Mouse (Mus musculus): Measurements from ENCODE around the gene Flnb. TPM values are rescaled to one million over a fixed set of nuclear protein-coding genes. Genes with fewer than 3 reads are reported as not detected.
A peak's percentile ranks its signal among the peaks of the same experiment; 100 is the strongest.

Flnb gene
- total RNA-seq, 2 experiments from 2014 or later = 42.8 to 47.3 TPM

GRCm38 (mm10) chr14:7945261-7945660 is 127.5 kb downstream of the Flnb start:
- DNase-seq = no peak

DNA sequence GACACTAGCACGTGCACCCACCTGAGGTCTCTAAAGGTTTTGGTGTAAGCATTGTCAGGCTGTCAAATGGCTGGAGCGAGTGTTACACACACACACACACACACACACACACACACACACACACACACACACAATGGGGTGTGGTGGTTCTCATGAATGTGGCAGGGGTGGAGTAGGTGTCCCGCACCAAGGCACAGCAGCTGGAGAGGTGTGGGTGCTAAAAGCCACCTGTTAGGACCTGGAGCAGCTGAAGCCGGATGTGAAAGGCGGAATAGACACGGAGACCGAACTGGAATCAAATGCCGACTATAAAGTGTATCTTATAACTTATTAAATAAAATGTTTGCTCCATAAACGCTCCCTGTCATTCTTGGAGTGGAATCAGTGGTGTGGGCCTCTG is 133.5 kb downstream of the Flnb start:
- DNase-seq = no peak

DNA sequence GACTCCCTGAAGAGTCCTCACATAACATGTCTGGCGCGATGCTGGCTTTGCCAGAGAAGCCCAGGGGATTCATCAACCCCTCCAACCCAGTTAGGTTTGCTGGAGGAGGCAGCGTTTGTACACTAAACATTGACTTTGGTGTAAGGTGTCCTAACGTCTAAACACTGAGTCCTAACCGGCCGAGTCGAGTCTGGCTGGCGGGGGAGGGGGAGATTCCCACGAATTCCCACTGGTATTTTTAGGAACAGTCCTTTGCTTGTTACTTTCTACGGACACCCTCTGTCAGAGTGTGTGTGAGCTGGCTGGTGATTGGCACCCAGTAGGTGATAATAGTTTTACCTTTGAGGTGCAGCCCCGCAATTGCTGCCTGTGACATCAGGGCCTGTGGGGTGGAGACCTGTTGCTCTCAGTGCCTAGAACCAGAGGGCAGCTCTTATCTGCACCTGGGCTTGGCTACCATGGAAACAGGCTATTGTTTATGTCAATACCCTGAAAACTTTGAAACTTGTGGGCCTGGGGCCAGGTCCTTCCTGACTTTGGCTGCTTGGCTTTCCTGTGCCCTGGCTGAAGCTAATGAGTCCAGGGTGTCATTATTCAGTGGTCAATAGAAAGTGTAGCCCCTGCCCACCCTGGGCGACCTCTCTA is 135.0 kb downstream of the Flnb start:
- peak; percentile 84 for DNase-seq

DNA sequence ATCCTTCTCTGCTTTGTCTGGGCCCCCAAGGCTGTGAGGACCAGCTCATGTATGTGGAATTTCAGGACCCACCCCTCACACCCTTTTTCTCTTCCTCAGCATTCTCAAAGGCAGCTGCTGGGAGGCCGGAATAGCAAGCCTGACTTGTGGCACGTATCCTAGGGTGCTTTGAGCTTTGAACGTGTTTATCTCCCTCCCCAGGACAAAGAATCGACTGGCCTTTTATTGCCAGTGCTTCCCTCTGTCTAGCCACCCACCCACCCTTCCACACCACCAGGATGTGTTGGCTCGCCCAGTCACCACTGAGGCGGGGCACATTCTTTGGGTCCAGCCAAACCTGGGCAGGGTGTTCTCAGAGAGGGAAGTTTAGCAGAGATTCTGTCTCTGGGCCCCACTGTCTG is 136.3 kb downstream of the Flnb start:
- peak; percentile 25 for DNase-seq

DNA sequence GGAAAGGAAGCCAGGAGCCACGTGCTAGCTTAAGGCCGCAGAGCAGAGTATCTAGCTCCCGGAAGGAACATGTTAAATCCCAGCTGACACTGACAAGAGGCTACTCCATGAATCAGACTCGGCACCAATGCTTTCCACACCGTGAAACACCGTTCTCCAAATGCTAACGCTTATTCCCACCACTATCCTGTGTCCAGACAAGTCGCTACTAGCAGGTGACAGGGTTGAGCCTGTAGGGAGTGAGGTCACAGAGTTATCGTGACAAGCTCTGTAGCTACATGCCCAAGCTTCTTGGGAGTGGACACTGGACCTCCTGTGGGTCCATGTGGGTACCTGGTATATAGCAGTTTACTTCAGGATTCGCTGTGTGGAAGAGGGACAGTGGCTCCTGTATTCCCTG is 138.7 kb downstream of the Flnb start:
- no peak for DNase-seq

DNA sequence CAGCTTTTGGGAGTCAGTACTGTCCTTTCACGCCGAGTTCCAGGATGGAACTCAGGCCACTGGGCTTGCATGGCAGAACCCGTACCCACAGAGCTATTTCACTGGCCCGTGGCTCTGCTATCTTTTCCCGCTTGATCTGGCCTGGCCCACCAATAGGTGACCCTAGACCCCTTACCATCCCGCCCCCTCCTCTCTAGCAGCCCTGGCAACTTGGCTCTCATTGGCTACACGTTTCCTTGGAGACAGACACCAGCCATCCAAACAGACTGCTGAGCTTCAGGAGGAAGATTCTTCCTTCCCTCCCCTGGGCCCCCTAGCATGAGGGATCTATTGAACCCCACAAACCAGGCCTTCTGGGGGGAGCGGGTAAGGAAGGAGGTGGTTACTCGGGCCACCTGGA is 139.3 kb downstream of the Flnb start, which contains the start of gene Gm45521:
Gm45521 (plus strand) TSS at position 240 of the 400 bp plus-strand sequence.
- no peak for DNase-seq

DNA sequence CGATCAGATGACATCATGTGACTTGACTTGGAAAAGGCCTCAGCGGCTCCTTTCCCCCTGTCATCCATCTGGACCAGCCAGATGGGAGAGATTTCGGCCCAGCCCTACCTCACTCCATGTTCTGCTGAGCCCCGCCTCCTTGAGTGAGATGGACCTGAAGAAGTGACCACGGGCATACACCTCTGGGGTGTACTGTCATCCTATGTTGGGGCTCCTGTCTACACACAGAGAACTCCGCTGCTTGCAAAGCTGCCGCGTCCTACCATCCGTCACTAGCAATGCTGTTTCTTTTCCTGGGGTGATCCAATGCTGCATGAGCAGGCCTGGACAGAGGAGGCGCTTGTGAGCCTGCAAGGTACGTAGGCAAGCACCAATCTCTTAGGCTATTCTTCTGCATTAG is 142.9 kb downstream of the Flnb start:
- peak; percentile 50 for DNase-seq

- DNase-seq = peak; percentile 69
Observed at GRCm38 (mm10) chr14:7961714-7962113, 144.0 kb downstream of the Flnb start.

- no peak for DNase-seq
Observed at GRCm38 (mm10) chr14:7962626-7963025, 144.9 kb downstream of the Flnb start.

- no peak for DNase-seq
Observed at GRCm38 (mm10) chr14:7963160-7963559, 145.4 kb downstream of the Flnb start.

- DNase-seq = peak; percentile 82
Observed at GRCm38 (mm10) chr14:7964219-7964889, 146.6 kb downstream of the Flnb start.

DNA sequence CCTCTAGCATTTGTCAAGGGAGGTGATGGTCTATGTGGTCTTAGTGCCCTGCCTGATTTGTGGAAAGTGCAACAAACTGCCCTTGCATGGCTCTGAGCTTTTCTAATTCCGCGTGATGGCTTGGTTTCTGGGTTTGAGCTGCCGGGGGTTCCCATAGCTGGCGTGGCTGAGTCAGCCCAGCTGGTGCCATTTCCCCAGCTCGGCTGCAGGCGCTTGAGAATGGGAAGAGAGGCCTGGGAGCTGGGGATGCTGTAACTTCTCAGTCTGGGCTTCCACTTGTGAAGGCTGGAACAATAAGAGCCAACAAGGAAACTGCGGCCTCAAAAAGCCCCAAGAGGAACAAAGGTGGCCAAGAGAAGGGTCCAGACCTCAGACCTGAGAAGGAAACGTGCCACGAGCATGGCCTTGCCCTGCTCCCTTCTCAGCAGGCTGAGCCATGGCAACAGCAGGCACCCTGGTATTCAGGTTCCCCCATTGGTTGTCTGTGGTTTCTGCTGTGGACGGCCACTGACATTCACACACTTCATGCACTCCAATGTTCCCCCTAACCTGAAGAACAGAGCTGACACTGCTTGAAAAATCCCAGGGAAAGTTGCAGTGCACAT is 154.2 kb downstream of the Flnb start:
- no peak for DNase-seq

GRCm38 (mm10) chr14:7974643-7975042 is 156.9 kb downstream of the Flnb start:
- no peak for DNase-seq

DNA sequence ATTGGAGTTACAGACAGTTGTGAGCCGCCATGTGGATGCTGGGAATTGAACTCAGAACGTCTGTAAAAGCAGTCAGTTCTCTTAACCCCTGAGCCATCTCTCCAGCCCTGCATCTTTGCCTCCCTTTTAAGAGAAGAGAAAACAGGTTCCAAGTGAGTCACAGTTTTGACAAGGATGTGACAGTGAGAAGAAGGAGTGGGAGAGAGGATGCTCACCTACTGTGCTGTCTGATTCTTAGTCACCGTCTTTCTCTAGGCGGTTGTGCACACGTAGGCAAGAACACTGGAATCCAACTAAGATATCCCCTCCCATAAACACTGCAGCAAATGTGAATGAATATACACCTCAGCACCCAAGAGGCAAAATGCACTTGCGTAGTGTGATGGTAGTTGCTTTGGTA is 157.4 kb downstream of the Flnb start:
- no peak for DNase-seq

DNA sequence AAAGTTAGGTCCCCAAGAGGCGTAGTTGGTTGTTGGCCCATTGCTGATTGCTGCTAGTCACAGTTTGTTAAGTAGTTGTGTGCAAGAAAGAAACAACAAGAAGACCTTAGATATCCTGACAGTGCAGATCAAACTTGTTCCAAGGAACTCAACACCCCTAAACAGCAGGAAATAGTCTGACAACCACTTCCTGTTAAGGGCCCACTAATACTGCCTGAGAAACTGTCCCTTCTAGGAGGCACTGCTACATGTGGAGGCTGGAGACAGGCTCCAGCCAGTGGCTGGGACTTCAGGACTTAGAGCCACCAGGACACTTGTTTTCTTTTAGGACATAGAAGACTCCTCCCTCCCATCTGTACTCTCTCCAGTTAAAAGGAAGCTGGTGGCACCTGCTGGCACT is 159.7 kb downstream of the Flnb start:
- DNase-seq = no peak

- no peak for DNase-seq
Observed at GRCm38 (mm10) chr14:7978183-7978582, 160.4 kb downstream of the Flnb start.

DNA sequence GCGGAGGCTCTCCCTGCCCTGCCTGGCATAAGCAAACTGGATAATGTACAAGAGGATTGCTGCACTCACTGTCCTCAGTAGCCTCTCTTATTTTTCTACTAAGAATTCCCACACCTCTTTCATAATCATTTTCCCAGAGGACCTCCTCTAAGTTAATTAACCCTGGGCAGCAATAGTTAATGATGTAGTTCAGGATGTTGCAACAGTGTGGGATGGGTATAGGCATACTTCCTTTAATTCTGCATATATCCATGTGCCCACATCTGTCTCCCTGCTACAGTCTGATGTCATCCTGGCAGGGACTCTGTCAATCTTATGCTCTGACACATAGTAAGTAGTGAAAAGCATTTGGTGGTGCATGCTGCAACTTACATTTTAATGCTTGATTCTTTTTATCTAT is 163.5 kb downstream of the Flnb start:
- no peak for DNase-seq

DNA sequence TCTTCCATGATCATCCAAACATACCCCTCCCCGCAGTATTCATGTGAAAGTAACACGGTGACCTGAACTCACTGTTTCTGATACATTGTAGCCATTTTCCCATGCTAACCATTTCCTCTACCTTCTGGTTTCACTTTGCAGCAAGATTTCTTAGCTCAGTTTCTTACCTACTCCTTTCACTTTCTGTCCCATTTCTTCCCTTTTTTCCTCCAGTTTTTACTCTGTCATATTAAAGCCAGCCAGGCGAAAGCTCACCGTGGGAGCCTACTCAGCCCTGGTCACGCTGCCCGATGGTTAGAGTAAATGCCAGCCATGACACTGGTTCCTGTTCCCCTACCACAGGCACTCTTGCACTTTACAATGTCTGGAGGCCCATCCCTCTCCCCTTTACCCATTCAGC is 169.2 kb downstream of the Flnb start:
- DNase-seq = no peak

DNA sequence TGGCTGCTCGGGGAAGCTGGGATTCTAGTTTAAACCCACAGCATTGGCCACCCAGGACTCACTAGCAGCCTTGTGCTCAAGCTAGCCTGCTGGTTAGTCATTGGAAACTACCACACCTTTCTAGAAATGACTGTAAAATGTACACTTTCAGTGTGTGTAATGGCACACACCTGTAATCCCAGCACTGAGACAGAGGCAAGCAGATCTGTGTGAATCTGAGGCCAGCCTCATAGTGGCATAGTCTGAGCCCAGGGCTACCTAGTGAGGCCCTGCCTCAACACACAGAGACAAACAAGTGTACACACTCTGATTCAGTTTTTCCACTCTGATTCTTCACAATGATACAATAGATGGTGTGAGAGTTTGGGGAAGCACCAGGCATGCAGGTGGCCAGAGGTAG is 171.6 kb downstream of the Flnb start:
- DNase-seq = no peak

DNA sequence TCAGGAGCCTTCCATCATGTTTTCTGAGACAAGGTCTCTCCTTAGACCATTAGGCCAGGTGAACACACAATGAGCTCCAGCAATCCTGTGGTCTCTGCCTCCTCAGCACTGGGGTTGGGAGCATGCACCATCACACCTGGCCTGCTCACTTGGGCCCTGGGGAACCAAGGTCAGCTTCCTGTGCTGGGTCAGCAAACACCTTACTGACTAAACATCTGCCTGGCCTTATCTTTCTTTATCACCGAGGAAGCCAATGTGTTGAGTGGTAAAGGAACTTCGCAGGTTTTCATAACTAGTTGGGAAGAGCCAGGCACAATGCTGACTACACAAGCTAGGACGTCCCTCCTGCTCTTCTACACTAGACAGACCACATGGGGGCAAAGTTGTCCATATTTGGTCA is 172.2 kb downstream of the Flnb start:
- DNase-seq = no peak

DNA sequence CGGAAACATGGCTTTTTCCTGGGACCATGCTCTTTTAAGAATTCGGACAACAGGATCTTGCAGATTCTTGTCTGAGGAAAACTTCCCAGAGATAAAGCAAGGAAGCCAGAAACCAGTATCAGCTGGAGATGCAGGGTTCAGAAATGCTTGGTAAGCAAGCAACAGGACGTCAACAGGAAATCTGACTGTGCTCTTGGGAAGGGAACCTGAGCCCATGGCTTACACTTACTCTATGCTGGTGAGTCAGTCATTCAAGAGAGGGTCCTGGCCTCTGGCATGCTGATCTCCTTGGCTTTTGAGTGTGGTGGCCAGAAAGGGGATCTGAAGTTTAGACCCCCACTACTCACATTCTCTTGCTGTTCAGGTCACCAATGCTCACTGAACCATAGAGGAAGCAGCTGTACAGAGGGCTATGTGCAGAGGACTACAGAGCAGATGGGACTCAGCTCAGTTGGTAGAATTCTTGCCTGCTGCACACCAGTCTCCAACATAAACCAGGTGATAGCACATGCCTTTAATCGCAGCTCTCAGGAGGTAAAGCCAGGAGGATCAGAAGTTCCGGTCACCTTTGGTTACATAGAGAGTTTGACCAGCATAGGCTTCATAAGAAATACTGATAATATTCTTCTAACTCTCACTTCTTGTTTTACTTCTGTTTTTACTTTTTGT is 173.5 kb downstream of the Flnb start:
- DNase-seq = no peak

DNA sequence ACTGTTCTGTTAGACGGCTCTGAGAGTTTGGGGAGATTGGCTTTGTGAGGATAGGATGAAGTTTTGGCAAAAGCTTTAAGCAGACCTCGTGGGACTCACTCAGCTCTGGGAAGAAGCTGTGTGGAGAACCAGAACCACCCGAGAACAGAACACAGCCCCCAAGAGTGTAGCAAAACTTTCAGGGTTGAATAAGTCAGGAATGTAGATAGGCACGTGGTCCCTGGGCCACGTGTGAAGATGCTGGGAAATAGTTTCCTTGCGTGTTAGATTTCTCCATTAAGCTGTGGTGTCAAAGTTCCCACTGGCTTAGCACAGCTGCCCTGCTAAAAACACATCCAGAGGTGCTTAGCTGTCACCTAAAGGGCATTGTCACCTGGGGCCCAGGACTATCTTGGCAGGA is 174.4 kb downstream of the Flnb start:
- DNase-seq = no peak

DNA sequence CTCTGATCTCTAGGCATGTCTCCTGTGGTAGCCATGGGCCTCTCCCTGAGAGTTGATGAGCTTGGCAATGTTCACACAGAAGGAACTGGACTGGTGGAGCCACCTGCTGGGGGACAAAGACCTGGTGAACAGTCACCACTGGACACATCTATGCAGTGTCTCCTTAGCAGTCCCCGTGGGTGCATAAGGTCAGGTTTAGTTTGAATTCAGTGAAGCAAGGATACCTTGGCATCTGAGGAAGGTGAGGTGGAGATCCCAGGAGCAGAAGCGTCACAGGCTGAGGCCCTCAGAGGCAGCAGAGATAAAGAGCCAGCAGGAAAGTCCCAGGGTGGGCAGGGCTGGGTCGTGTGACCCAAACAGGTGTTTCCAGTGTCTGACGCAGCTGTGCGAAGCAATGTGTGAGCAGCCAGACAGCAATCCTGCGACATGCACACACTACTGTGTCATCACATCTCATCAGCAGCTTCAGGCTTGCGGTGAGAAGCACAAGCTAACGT is 176.6 kb downstream of the Flnb start, which contains the start of gene Dnase1l3:
Dnase1l3 (minus strand) TSS at position 303 of the 497 bp plus-strand sequence.
- DNase-seq = peak; percentile 74
